Mouse (Mus musculus) intestine, postnatal 0 days (tissue): Measurements from ENCODE around the gene Mamdc4. TPM values are rescaled to one million over a fixed set of nuclear protein-coding genes. Genes with fewer than 3 reads are reported as not detected.
A peak's percentile ranks its signal among the peaks of the same experiment; 100 is the strongest.
"Not testable (repeated sequence)": the region's sequence is repeated elsewhere in the genome, so short reads cannot be mapped to it uniquely, and the experiment has no call there.

Experiments
- ATAC-seq: fragments of 200-750 bp; cut with Nextera tagmentation; 2 replicates; pipeline ENCODE4 v1.8.0; 2017; ENCODE audit warnings: mild to moderate bottlenecking, moderate TSS enrichment, moderate library complexity
- H3K27ac ChIP-seq: fragments of 300-500 bp; sonication (generic); 2 replicates; pipeline ENCODE4 v1.5.1; 2014; ENCODE audit warnings: mild to moderate bottlenecking, low read depth, low read length, moderate library complexity
- H3K27me3 ChIP-seq: fragments of 300-500 bp; sonication (generic); replicated peaks from 2 replicates; pipeline ENCODE4 v1.6.1; 2014; ENCODE audit warnings: low read length, mixed read lengths; ENCODE audit not compliant: control insufficient read depth, insufficient read depth
- H3K36me3 ChIP-seq: fragments of 300-500 bp; sonication (generic); 2 replicates; pipeline ENCODE4 v1.6.1; 2014; ENCODE audit warnings: mild to moderate bottlenecking, moderate library complexity; ENCODE audit not compliant: control insufficient read depth, insufficient read depth
- H3K4me1 ChIP-seq: fragments of 300-500 bp; sonication (generic); replicated peaks from 2 replicates; pipeline ENCODE4 v1.6.1; 2014; ENCODE audit warnings: antibody characterized with exemption, low read length, mixed read lengths; ENCODE audit not compliant: control insufficient read depth, insufficient read depth
- H3K4me2 ChIP-seq: fragments of 300-500 bp; sonication (generic); replicated peaks from 2 replicates; pipeline ENCODE4 v1.6.1; 2014; ENCODE audit warnings: low read depth, mild to moderate bottlenecking, moderate library complexity
- H3K4me3 ChIP-seq: fragments of 300-500 bp; sonication (generic); 2 replicates; pipeline ENCODE4 v1.5.1; 2014; ENCODE audit warnings: low read depth, low read length
- H3K9ac ChIP-seq: fragments of 300-500 bp; sonication (generic); 2 replicates; pipeline ENCODE4 v1.6.1; 2014; ENCODE audit warnings: mild to moderate bottlenecking, low read depth, low read length
- H3K9me3 ChIP-seq: fragments of 300-500 bp; sonication (generic); 2 replicates; pipeline ENCODE4 v1.6.1; 2016; ENCODE audit warnings: mixed run types; ENCODE audit not compliant: control insufficient read depth
- CTCF ChIP-seq: sonication (generic); IDR thresholded peaks from 2 replicates; pipeline ENCODE4 v1.5.1; 2016; ENCODE audit warnings: low read depth, mild to moderate bottlenecking, control low read depth, antibody characterized with exemption, moderate library complexity
- WGBS: fragments of 180-500 bp; shearing (Covaris S2); extraction: QIAGEN DNeasy Blood & Tissue Kit; methylation state at CpG from one replicate; pipeline ENCODE4 v1.1.7; 2014; 5-methylcytosine and 5-hydroxymethylcytosine counted together
- polyA plus RNA-seq: library from polyadenylated mRNA; unstranded; fragments of >200 nt; fragmentation: Nextera tagmentation; extraction: Ambion mirVana; gene quantifications from 2 replicates; pipeline ENCODE4 v1.2.1, GENCODE M21; 2015

The Mamdc4 gene
- polyA plus RNA-seq, 1 experiment from 2014 or later = 588 TPM

DNA sequence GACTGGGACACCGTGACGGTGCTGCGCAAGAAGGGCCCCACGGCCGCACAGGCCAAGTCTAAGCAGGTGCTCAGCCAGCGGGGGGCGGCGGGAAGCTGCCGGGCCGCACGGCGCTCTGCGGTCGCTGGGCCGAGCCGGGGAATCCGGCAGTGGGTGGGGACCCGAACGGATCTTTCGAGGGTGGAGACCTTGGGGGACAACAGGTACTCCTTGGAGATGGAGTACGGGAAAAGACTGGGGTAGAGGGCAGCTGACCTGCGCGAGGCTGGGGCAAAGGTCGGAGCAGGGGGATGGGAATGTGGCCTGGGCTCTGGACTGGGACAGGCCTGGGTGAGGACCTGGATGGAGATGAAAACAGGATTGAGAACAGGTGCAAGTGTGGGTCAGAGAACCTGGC, 16.7 kb downstream of the Mamdc4 start:
- peak overlapping the region; percentile 97 for H3K27ac ChIP-seq
- peaks cover 27% of the 10 kb centered on the region for H3K36me3 ChIP-seq
- peak; percentile 10 for ATAC-seq
- H3K4me3 ChIP-seq = peak overlapping the region; percentile 98
- under 1% methylated on average over 24 of the region's 24 CpGs for WGBS
- H3K4me2 ChIP-seq = peak overlapping the region; percentile 91
- TF ChIP-seq CTCF = no peak
- peaks cover 2% of the 10 kb centered on the region; the same call in 1 of the 2 replicates for H3K4me1 ChIP-seq
- H3K9ac ChIP-seq = peak overlapping the region; percentile 87
- no peaks in the 10 kb centered on the region for H3K27me3 ChIP-seq
- no peaks in the 10 kb centered on the region for H3K9me3 ChIP-seq

DNA sequence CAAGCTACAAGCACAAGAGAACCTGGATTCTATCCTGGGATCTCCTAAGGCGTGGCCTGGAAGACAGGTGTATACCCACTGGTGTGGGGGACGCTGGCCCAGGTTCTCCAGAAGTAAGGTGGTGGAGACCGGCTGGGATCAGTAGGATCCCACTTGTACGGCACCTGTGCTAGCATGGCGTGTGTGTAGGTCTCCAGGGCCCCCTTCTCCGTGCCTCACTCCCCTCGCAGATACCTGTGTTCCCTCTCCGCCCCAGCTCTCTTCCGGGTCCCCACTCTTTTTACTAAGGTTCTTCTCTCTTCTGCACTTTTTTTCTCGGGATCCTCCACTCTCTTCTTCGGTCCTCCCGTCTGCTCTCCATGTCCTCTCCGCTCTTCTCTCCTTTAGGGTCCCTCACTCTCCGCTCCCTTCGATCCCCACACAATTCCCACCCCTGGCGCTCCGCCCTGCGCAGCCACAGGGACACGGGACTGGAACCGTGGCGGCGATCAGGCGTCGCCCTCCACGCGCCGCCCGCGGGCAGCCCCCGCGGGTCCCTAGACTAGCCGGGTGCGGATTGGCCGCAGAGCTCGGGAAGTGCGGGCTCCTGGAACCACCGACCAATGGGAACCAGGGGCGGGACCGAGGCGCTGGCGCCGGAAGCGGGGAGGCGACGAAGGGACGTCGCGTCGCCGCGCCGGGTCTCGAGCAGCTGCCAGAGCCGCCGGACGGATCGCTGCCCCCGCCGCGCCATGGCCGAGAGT, 17.3 kb downstream of the Mamdc4 start, which contains the start of gene Edf1:
Gene Edf1 (plus strand): TSS at position 627 of the 743 bp plus-strand sequence.
- H3K9me3 ChIP-seq = no peaks in the 10 kb centered on the region
- no peaks in the 10 kb centered on the region for H3K27me3 ChIP-seq
- TF ChIP-seq CTCF = no peak
- peak within 1 kb of the TSS; percentile 97 for H3K27ac ChIP-seq
- peak within 1 kb of the TSS; percentile 98 for H3K4me3 ChIP-seq
- under 1% methylated on average over 61 of the region's 61 CpGs for WGBS
- peaks cover 21% of the 10 kb centered on the region for H3K36me3 ChIP-seq
- peaks cover 2% of the 10 kb centered on the region; the same call in 1 of the 2 replicates for H3K4me1 ChIP-seq
- peak; percentile 85 for ATAC-seq
- peak within 1 kb of the TSS; percentile 91 for H3K4me2 ChIP-seq
- peak within 1 kb of the TSS; percentile 87 for H3K9ac ChIP-seq

DNA sequence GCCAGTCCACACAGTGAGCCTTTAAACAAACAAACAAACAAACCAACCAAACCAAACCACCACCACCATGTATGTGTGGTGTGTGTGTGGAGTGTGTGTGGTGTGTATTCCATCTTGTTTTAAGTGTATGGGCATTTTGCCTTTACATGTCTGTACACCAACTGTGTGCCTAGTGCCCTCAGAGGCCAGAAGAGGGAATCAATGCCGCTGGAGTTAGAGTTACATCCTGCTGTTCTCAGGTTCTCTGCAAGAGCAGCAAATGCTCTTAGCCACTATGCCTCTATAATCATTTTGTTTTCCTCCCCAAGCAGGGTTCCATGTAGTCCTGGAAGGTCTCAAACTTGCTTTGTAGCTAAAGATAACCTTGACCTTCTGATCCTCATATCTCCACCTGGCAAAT, 18.3 kb downstream of the Mamdc4 start:
- Histone ChIP-seq H3K9me3 (no peaks in the 10 kb centered on the region), H3K36me3 (peaks cover 10% of the 10 kb centered on the region), H3K4me1 (peaks cover 2% of the 10 kb centered on the region; the same call in 1 of the 2 replicates), H3K27me3 (no peaks in the 10 kb centered on the region), H3K4me3 (no peak overlapping the region), H3K9ac (no peak overlapping the region), H3K4me2 (no peak overlapping the region; the same call in 1 of the 2 replicates), H3K27ac (no peak overlapping the region)
- WGBS = 32% methylated on average over 1 of the region's 1 CpGs
- no peak for ATAC-seq
- TF ChIP-seq CTCF = no peak

DNA sequence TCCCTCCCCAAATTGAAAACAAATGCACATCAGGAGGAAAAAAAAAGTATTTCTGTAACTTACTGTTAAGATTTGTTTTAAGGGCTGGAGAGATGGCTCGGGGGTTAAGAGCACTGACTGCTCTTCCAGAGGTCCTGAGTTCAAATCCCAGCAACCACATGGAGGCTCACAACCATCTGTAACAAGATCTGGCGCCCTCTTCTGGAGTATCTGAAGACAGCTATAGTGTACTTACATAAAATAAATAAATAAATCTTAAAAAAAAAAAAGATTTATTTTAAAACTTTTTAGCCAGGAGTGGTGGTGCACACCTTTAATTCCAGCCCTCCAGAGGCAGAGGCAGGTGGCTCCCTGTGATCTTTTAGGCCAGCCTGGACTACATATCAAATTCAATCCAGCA, 19.2 kb downstream of the Mamdc4 start:
- not testable (repeated sequence) for H3K4me3 ChIP-seq, H3K27ac ChIP-seq, H3K36me3 ChIP-seq, ATAC-seq, H3K9me3 ChIP-seq, H3K9ac ChIP-seq, H3K4me2 ChIP-seq, H3K4me1 ChIP-seq, H3K27me3 ChIP-seq
- peak; percentile 33 for TF ChIP-seq CTCF
- 62% methylated on average over 2 of the region's 2 CpGs for WGBS

DNA sequence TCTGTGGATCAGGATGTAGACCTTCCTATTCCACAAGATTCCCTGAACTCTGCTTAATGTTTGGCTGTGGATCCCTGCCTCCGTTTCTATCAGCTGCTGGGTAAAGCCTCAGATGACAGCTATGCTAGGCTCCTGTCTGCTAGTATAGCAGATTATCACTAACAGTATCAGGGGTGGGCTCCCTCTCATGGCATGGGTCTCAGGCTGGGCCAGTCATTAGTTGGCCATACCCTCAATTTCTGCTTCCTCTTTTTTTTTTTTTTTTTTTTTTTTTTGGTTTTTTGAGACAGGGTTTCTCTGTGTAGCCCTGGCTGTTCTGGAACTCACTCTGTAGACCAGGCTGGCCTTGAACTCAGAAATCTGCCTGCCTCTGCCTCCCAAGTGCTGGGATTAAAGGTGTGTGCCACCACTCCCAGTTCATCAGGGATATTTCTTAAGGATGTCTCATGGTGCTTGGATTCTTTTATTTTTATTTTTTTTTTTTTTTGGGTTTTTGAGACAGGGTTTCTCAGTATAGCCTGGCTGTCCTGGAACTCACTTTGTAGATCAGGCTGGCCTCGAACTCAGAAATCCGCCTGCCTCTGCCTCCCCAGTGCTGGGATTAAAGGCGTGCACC, 21.4 kb downstream of the Mamdc4 start:
- H3K36me3 ChIP-seq, H3K4me1 ChIP-seq, H3K9me3 ChIP-seq, H3K4me3 ChIP-seq, H3K4me2 ChIP-seq, ATAC-seq, H3K27me3 ChIP-seq, H3K9ac ChIP-seq, H3K27ac ChIP-seq: not testable (repeated sequence)
- whole genome bisulfite sequencing = 93% methylated on average over 4 of the region's 4 CpGs

DNA sequence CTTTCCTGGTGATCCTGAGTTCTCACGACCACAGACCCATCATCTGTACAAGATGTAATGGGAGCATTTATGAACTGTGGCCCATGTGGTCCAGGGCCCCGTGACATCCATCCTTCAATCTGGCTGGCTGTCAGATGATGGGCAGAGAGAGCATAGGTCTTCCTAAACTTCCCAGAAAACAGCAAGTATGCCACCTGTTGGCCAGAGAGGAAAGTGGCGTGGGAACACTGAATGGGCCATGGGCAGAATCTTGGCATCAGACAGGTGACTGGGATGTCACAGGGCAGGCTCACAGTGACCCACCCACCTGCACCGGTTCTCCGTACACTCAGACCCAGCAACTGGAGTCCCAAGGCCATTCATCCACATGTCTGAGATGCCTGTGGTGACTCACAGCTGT, 23.5 kb downstream of the Mamdc4 start:
- H3K4me1 ChIP-seq = no peaks in the 10 kb centered on the region
- H3K27me3 ChIP-seq = no peaks in the 10 kb centered on the region
- no peak for ATAC-seq
- no peak overlapping the region for H3K4me2 ChIP-seq
- H3K4me3 ChIP-seq = no peak overlapping the region
- WGBS = 33% methylated on average over 5 of the region's 5 CpGs
- no peaks in the 10 kb centered on the region for H3K36me3 ChIP-seq
- H3K27ac ChIP-seq = no peak overlapping the region
- peak; percentile 80 for TF ChIP-seq CTCF
- H3K9ac ChIP-seq = no peak overlapping the region
- H3K9me3 ChIP-seq = no peaks in the 10 kb centered on the region
